Mouse (Mus musculus) heart, embryonic 15.5 days (tissue): Measurements from ENCODE around the gene Pnpo. TPM values are rescaled to one million over a fixed set of nuclear protein-coding genes. Genes with fewer than 3 reads are reported as not detected.

Experiments used
- ATAC-seq: fragments of 200-750 bp; cut with Nextera tagmentation; replicated peaks from 2 replicates; pipeline ENCODE4 v1.8.0; 2017; ENCODE audit warnings: low read depth, moderate TSS enrichment; ENCODE audit not compliant: insufficient number of reproducible peaks, insufficient read depth, low FRiP score
- H3K27ac ChIP-seq: fragments of 300-500 bp; sonication (generic); 2 replicates; pipeline ENCODE4 v1.5.1; 2015; ENCODE audit warnings: mild to moderate bottlenecking, inconsistent platforms
- H3K27me3 ChIP-seq: fragments of 300-500 bp; sonication (generic); 2 replicates; pipeline ENCODE4 v1.6.1; 2015; ENCODE audit warnings: inconsistent platforms
- H3K36me3 ChIP-seq: fragments of 300-500 bp; sonication (generic); 2 replicates; pipeline ENCODE4 v1.6.1; 2015; ENCODE audit warnings: mild to moderate bottlenecking, inconsistent platforms
- H3K4me1 ChIP-seq: fragments of 300-500 bp; sonication (generic); replicated peaks from 2 replicates; pipeline ENCODE4 v1.6.1; 2015; ENCODE audit warnings: inconsistent platforms
- H3K4me2 ChIP-seq: fragments of 300-500 bp; sonication (generic); 2 replicates; pipeline ENCODE4 v1.6.1; 2015; ENCODE audit warnings: inconsistent platforms, mild to moderate bottlenecking, moderate library complexity
- H3K4me3 ChIP-seq: fragments of 300-500 bp; sonication (generic); 2 replicates; pipeline ENCODE4 v1.5.1; 2015; ENCODE audit warnings: mild to moderate bottlenecking, inconsistent platforms
- H3K9ac ChIP-seq: fragments of 300-500 bp; sonication (generic); 2 replicates; pipeline ENCODE4 v1.6.1; 2015; ENCODE audit warnings: mild to moderate bottlenecking, inconsistent platforms
- H3K9me3 ChIP-seq: fragments of 300-500 bp; sonication (generic); replicated peaks from 2 replicates; pipeline ENCODE4 v1.6.1; 2016; ENCODE audit warnings: inconsistent platforms
- WGBS: fragments of 180-500 bp; shearing (Covaris S2); methylation state at CpG from one replicate; pipeline ENCODE4 v1.1.7; 2015; ENCODE audit warnings: mixed read lengths; 5-methylcytosine and 5-hydroxymethylcytosine counted together
- polyA plus RNA-seq: library from polyadenylated mRNA; unstranded; fragments of >200 nt; fragmentation: Nextera tagmentation; extraction: Ambion mirVana; gene quantifications from 2 replicates; pipeline ENCODE4 v1.2.1, GENCODE M21; 2015

The Pnpo gene
- polyA plus RNA-seq, 1 experiment from 2014 or later, result 65.2 TPM

DNA sequence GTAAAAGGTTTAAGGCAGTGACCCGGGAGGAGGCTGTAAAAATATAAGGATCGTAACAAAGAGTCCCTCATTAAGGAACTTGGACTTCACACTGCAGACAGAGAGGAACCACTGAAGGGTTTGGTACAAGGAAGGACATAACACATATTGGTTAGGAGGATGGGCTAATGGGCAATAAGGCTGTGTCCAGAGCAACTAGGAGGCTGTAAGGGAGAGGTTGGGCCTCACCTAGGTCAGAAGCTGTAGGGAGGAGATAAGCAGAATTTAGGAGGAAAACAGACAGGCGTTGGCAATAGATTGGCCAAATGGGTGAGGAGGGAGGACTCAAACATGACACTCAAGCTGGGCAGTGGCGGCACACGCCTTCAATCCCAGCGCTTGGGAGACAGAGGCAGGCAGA is 26.4 kb downstream of the Pnpo start:
- H3K9ac ChIP-seq, result no peak overlapping the region
- peaks cover 13% of the 10 kb centered on the region for H3K4me1 ChIP-seq
- no peak for ATAC-seq
- 80% methylated on average over 6 of the region's 6 CpGs for WGBS
- no peak overlapping the region for H3K4me3 ChIP-seq
- H3K27ac ChIP-seq, result no peak overlapping the region
- H3K27me3 ChIP-seq, result no peaks in the 10 kb centered on the region
- no peaks in the 10 kb centered on the region for H3K36me3 ChIP-seq
- H3K9me3 ChIP-seq, result no peaks in the 10 kb centered on the region
- 0 out of 2 replicates have a peak overlapping the region, but pooled peaks have one; percentile 68 for H3K4me2 ChIP-seq

- Histone ChIP-seq H3K9ac (peak overlapping the region; percentile 46), H3K27ac (no peak overlapping the region), H3K4me2 (peak overlapping the region; percentile 68), H3K36me3 (no peaks in the 10 kb centered on the region), H3K4me3 (peak overlapping the region; percentile 63), H3K4me1 (peaks cover 13% of the 10 kb centered on the region), H3K9me3 (no peaks in the 10 kb centered on the region), H3K27me3 (no peaks in the 10 kb centered on the region)
- 29% methylated on average over 13 of the region's 13 CpGs for WGBS
- 0 out of 2 replicates have a peak, but pooled peaks have one; percentile 5 for ATAC-seq
These were observed 26.8 kb downstream of the Pnpo start for GRCm38 (mm10) chr11:96916885-96917396.

DNA sequence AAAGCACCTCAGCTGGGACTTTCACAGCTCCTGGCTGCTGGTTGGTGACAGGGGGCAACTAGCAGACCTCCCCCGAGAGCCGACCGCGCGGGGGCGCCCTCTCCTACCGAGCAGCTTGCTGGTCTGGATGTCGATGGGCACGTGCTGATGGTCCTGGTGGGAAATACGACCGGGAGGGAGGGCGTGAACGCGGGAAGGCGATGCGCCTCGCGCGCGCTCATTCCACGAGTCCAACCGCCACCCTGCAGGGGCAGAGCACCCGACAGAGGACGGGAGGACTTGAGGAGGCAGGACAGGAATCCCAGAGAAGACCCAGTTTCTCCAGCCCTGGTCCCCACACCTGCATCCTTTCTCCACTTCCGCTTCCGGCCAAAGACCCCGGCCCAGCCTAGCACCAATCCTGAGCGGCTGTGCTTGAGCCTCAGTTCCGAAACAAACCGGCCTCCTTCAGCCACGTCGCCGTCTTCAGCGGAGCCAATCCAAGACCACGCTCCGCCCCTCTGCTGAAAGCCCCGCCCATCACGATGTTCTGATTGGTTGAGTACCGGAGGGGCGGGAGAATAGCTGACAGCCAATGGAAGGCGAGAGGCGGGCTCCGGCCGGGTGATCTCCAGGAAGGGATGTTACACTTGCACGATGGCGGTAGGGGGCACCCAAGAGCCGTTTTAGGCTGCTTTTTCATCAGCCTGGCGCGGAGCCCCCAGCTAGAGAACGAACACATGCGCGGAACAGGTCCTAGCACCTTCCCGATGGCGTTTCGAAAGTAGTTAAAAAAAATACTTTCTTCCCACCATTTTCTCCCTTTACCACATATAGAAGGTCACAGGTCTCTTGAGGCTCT is 27.5 kb downstream of the Pnpo start, which contains the start of gene Cdk5rap3:
Gene Cdk5rap3, minus strand, starts transcription at position 453 of the 841 bp plus-strand sequence.
- H3K27me3 ChIP-seq, result no peaks in the 10 kb centered on the region
- H3K27ac ChIP-seq, result peak within 1 kb of the TSS; percentile 48; the same call in 1 of the 2 replicates
- peak within 1 kb of the TSS; percentile 94 for H3K4me2 ChIP-seq
- H3K4me1 ChIP-seq, result peaks cover 13% of the 10 kb centered on the region
- ATAC-seq, result peak; percentile 97
- peak within 1 kb of the TSS; percentile 75 for H3K9ac ChIP-seq
- H3K9me3 ChIP-seq, result no peaks in the 10 kb centered on the region
- peak within 1 kb of the TSS; percentile 63 for H3K4me3 ChIP-seq
- no peaks in the 10 kb centered on the region; the same call in 1 of the 2 replicates for H3K36me3 ChIP-seq
- 0% methylated on average over 55 of the region's 55 CpGs for WGBS

- Histone ChIP-seq H3K27me3 (no peaks in the 10 kb centered on the region), H3K4me2 (no peak overlapping the region), H3K9me3 (no peaks in the 10 kb centered on the region), H3K27ac (no peak overlapping the region), H3K4me1 (peaks cover 13% of the 10 kb centered on the region), H3K9ac (no peak overlapping the region), H3K4me3 (no peak overlapping the region), H3K36me3 (peaks cover 22% of the 10 kb centered on the region)
- ATAC-seq, result no peak
- 72% methylated on average over 11 of the region's 11 CpGs for WGBS
These were observed 31.1 kb downstream of the Pnpo start for GRCm38 (mm10) chr11:96912682-96913081.

DNA sequence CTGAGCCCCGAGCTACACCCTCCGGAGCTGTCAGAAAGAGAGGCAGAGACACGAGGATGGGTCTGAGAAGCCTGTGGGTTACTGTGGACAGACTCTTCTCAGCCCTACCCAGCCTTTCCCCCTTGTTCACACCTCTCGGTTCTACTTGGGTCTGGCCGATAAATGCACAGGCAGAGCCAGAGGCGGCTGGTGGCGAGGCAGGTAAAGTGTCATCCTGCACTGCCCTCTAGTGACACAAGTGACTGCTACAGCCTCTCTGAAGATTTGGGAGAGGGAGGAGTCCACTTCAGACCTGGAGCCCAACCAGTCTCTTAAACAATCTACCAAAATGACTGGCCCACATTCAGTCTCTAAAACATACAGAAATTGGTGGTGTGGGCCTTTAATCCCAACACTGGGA is 33.8 kb downstream of the Pnpo start:
- 27% methylated on average over 7 of the region's 7 CpGs for WGBS
- no peaks in the 10 kb centered on the region for H3K9me3 ChIP-seq
- no peak overlapping the region for H3K4me3 ChIP-seq
- H3K36me3 ChIP-seq, result peaks cover 23% of the 10 kb centered on the region
- no peak overlapping the region for H3K27ac ChIP-seq
- peaks cover 21% of the 10 kb centered on the region for H3K4me1 ChIP-seq
- H3K9ac ChIP-seq, result no peak overlapping the region
- ATAC-seq, result peak; percentile 53; the same call in 1 of the 2 replicates
- H3K27me3 ChIP-seq, result no peaks in the 10 kb centered on the region
- H3K4me2 ChIP-seq, result no peak overlapping the region

GRCm38 (mm10) chr11:96908594-96908993 is 35.2 kb downstream of the Pnpo start:
- ATAC-seq, result no peak

GRCm38 (mm10) chr11:96906431-96907161 is 37.2 kb downstream of the Pnpo start:
- Histone ChIP-seq H3K27me3 (no peaks in the 10 kb centered on the region), H3K36me3 (peaks cover 23% of the 10 kb centered on the region), H3K27ac (peak overlapping the region; percentile 16; the same call in 1 of the 2 replicates), H3K4me3 (no peak overlapping the region), H3K9ac (peak overlapping the region; percentile 4; the same call in 1 of the 2 replicates), H3K4me1 (peaks cover 29% of the 10 kb centered on the region), H3K9me3 (no peaks in the 10 kb centered on the region), H3K4me2 (no peak overlapping the region)
- ATAC-seq, result no peak
- WGBS, result 20% methylated on average over 15 of the region's 15 CpGs

More at GRCm38 (mm10) chr11:96908594-96908993, 35.2 kb downstream of the Pnpo start:
- Histone ChIP-seq H3K27ac (no peak overlapping the region), H3K4me1 (peaks cover 20% of the 10 kb centered on the region), H3K4me2 (no peak overlapping the region), H3K9ac (no peak overlapping the region), H3K9me3 (no peaks in the 10 kb centered on the region), H3K27me3 (no peaks in the 10 kb centered on the region), H3K4me3 (no peak overlapping the region), H3K36me3 (peaks cover 23% of the 10 kb centered on the region)
- 86% methylated on average over 12 of the region's 12 CpGs for WGBS

DNA sequence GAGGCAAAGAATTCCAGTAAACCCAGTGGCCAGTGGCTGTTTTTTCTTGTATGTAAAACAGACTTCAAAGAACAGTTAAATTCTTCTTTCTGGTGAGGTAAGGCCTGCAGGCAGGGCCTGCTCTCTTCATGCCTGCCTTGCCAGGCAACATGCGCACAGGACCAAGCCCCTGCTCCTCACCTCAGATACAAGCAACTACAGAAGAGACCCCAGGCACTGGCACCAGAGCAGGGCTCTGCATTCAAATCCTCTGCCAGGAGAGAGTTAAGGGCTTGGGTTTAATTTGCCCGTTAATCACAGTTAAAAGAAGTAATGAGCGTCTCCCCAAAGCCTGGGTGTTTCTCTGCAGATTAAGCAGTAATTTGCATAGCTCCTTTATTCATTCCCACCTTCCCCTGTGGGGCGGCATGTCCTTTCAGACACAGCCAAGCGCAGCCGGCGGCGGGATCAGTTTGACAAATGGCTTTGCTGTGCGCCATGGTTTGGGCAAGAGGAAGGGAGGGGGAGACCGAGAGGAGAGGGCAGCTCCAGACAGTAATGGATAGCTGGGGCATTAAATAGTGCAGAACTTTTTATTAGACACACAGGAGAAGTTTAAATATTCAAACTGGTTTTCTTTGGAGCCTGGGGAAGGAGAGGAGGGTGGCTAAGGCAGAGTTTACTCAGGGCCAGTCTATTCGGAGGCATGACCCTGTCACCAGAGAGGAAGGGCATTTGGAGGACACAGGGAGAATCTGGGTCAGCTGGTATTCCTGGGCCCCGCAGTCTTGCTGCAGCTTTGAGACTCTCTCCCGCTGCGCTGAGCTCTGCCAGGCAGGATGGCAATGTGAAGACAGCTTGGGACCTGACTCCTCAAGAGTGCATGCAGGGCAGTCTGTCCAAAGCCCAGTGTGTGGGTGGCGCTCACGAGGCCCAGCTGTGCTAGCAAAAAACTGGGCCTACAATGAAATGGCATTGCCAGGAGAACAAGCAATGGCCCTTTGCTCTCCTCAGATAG is 40.8 kb downstream of the Pnpo start:
- H3K27me3 ChIP-seq, result no peaks in the 10 kb centered on the region
- 40% methylated on average over 16 of the region's 16 CpGs for WGBS
- no peak for ATAC-seq
- peaks cover 26% of the 10 kb centered on the region for H3K4me1 ChIP-seq
- no peak overlapping the region for H3K4me3 ChIP-seq
- no peak overlapping the region for H3K9ac ChIP-seq
- H3K36me3 ChIP-seq, result peaks cover 4% of the 10 kb centered on the region
- H3K27ac ChIP-seq, result no peak overlapping the region
- no peak overlapping the region for H3K4me2 ChIP-seq
- H3K9me3 ChIP-seq, result no peaks in the 10 kb centered on the region

DNA sequence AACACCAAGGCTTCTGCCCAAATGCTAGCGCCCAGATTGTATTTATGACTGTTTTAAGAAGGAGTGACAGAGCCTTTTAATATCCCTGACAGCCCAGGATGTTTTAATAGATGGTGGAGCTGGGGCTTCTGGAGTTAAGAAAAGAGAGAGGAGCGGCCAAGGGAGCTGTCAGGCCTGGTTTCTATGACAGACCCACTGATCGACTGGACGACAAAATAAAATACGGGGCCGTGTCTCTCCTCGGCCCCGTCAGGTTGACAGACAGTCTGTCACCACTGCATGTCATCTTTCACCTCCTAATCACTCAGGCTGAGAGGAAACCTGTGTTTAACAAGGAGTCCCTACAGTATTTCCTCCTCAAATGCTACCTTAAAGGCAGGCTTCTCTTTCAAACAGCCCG is 42.5 kb downstream of the Pnpo start:
- Histone ChIP-seq H3K4me3 (no peak overlapping the region), H3K4me2 (no peak overlapping the region), H3K27me3 (no peaks in the 10 kb centered on the region), H3K36me3 (no peaks in the 10 kb centered on the region), H3K4me1 (peaks cover 14% of the 10 kb centered on the region), H3K9ac (no peak overlapping the region), H3K9me3 (no peaks in the 10 kb centered on the region), H3K27ac (no peak overlapping the region)
- no peak for ATAC-seq
- WGBS, result 43% methylated on average over 9 of the region's 9 CpGs

GRCm38 (mm10) chr11:96899449-96900306 is 44.1 kb downstream of the Pnpo start:
- no peaks in the 10 kb centered on the region for H3K36me3 ChIP-seq
- no peaks in the 10 kb centered on the region for H3K9me3 ChIP-seq
- H3K4me1 ChIP-seq, result peaks cover 9% of the 10 kb centered on the region
- no peak overlapping the region for H3K27ac ChIP-seq
- H3K9ac ChIP-seq, result no peak overlapping the region
- H3K4me3 ChIP-seq, result no peak overlapping the region
- WGBS, result 51% methylated on average over 13 of the region's 13 CpGs
- no peak overlapping the region for H3K4me2 ChIP-seq
- H3K27me3 ChIP-seq, result no peaks in the 10 kb centered on the region
- ATAC-seq, result no peak
